Mouse (Mus musculus) forebrain, embryonic 15.5 days (tissue): ENCODE measurements around the gene Rhbg. TPM values are rescaled to one million over a fixed set of nuclear protein-coding genes. Genes with fewer than 3 reads are reported as not detected.
"Not testable (repeated sequence)": the region's sequence is repeated elsewhere in the genome, so short reads cannot be mapped to it uniquely, and the experiment has no call there.

Experiments
- ATAC-seq: fragments of 200-750 bp; cut with Nextera tagmentation; replicated peaks from 2 replicates; pipeline ENCODE4 v1.8.0; 2017; ENCODE audit warnings: mild to moderate bottlenecking, moderate TSS enrichment, moderate library complexity
- H3K27ac ChIP-seq: fragments of 300-500 bp; sonication (generic); replicated peaks from 2 replicates; pipeline ENCODE4 v1.5.1; 2015; ENCODE audit warnings: mild to moderate bottlenecking, inconsistent platforms
- H3K27me3 ChIP-seq: fragments of 300-500 bp; sonication (generic); 2 replicates; pipeline ENCODE4 v1.6.1; 2015; ENCODE audit warnings: inconsistent platforms
- H3K36me3 ChIP-seq: fragments of 300-500 bp; sonication (generic); 2 replicates; pipeline ENCODE4 v1.6.1; 2015; ENCODE audit warnings: mild to moderate bottlenecking, inconsistent platforms
- H3K4me1 ChIP-seq: fragments of 300-500 bp; sonication (generic); 2 replicates; pipeline ENCODE4 v1.6.1; 2015; ENCODE audit warnings: inconsistent platforms
- H3K4me2 ChIP-seq: fragments of 300-500 bp; sonication (generic); replicated peaks from 2 replicates; pipeline ENCODE4 v1.6.1; 2015; ENCODE audit warnings: mild to moderate bottlenecking, inconsistent platforms
- H3K4me3 ChIP-seq: fragments of 300-500 bp; sonication (generic); 2 replicates; pipeline ENCODE4 v1.5.1; 2015; ENCODE audit warnings: mild to moderate bottlenecking, inconsistent platforms
- H3K9ac ChIP-seq: fragments of 300-500 bp; sonication (generic); replicated peaks from 2 replicates; pipeline ENCODE4 v1.6.1; 2015; ENCODE audit warnings: mild to moderate bottlenecking, inconsistent platforms
- H3K9me3 ChIP-seq: fragments of 300-500 bp; sonication (generic); 2 replicates; pipeline ENCODE4 v1.6.1; 2016; ENCODE audit warnings: inconsistent platforms
- WGBS: fragments of 180-500 bp; shearing (Covaris S2); methylation state at CpG from one replicate; pipeline ENCODE4 v1.1.7; 2015; ENCODE audit warnings: mixed read lengths; 5-methylcytosine and 5-hydroxymethylcytosine counted together
- polyA plus RNA-seq: library from polyadenylated mRNA; unstranded; fragments of >200 nt; fragmentation: Nextera tagmentation; extraction: Ambion mirVana; gene quantifications from 2 replicates; pipeline ENCODE4 v1.2.1, GENCODE M21; 2015

Gene Rhbg
- polyA plus RNA-seq: 0.10 and 0.14 TPM in 2 replicates

- peak within 1 kb of the TSS; percentile 35 for H3K9ac ChIP-seq
- peak within 1 kb of the TSS; percentile 35 for H3K4me3 ChIP-seq
- peaks cover 17% of the 10 kb centered on the region; the same call in 1 of the 2 replicates for H3K27me3 ChIP-seq
- no peaks in the 10 kb centered on the region for H3K9me3 ChIP-seq
- no peak within 1 kb of the TSS for H3K27ac ChIP-seq
- no peak for ATAC-seq
- H3K36me3 ChIP-seq: no peaks in the 10 kb centered on the region
- WGBS: 2% methylated on average over 32 of the region's 34 CpGs
- H3K4me1 ChIP-seq: peaks cover 6% of the 10 kb centered on the region
- H3K4me2 ChIP-seq: peak within 1 kb of the TSS; percentile 59
Measured at GRCm38 (mm10) chr3:88254268-88254926, at the start of gene Rhbg. Rhbg (minus strand) TSS chr3:88254709.

GRCm38 (mm10) chr3:88299172-88299571 lies 44.7 kb upstream of the Rhbg start:
- Histone ChIP-seq H3K27me3 (no peaks in the 10 kb centered on the region), H3K4me1 (peaks cover 27% of the 10 kb centered on the region), H3K4me3 (no peak overlapping the region), H3K9ac (no peak overlapping the region), H3K9me3 (no peaks in the 10 kb centered on the region), H3K4me2 (no peak overlapping the region), H3K36me3 (peaks cover 48% of the 10 kb centered on the region), H3K27ac (no peak overlapping the region)
- ATAC-seq: no peak
- WGBS: 93% methylated on average over 1 of the region's 1 CpGs

GRCm38 (mm10) chr3:88297321-88297851 lies 42.9 kb upstream of the Rhbg start:
- Histone ChIP-seq H3K36me3 (peaks cover 32% of the 10 kb centered on the region), H3K4me3 (peak overlapping the region; percentile 89), H3K9ac (peak overlapping the region; percentile 91), H3K27ac (peak overlapping the region; percentile 97), H3K27me3 (no peaks in the 10 kb centered on the region), H3K4me1 (peaks cover 27% of the 10 kb centered on the region), H3K4me2 (peak overlapping the region; percentile 64), H3K9me3 (no peaks in the 10 kb centered on the region)
- under 1% methylated on average over 30 of the region's 30 CpGs for WGBS
- 0 out of 2 replicates have a peak, but pooled peaks have one; percentile 3 for ATAC-seq

GRCm38 (mm10) chr3:88296561-88297318 lies 42.2 kb upstream of the Rhbg start, which contains the start of the genes Tsacc and Cct3:
Tsacc (minus strand) TSS chr3:88296999.
Cct3 (plus strand) TSS chr3:88297116.
- no peaks in the 10 kb centered on the region for H3K9me3 ChIP-seq
- WGBS: under 1% methylated on average over 44 of the region's 44 CpGs
- H3K4me1 ChIP-seq: peaks cover 27% of the 10 kb centered on the region
- H3K27me3 ChIP-seq: no peaks in the 10 kb centered on the region
- peak within 1 kb of the TSS; percentile 89 for H3K4me3 ChIP-seq
- H3K4me2 ChIP-seq: peak within 1 kb of the TSS; percentile 64
- H3K27ac ChIP-seq: peak within 1 kb of the TSS; percentile 97
- H3K9ac ChIP-seq: peak within 1 kb of the TSS; percentile 91
- ATAC-seq: peak; percentile 99
- H3K36me3 ChIP-seq: peaks cover 26% of the 10 kb centered on the region

GRCm38 (mm10) chr3:88296110-88296560 lies 41.6 kb upstream of the Rhbg start:
- H3K9ac ChIP-seq: peak overlapping the region; percentile 67
- peak overlapping the region; percentile 54 for H3K4me2 ChIP-seq
- peak overlapping the region; percentile 89 for H3K4me3 ChIP-seq
- peak; percentile 42 for ATAC-seq
- H3K27me3 ChIP-seq: no peaks in the 10 kb centered on the region
- peaks cover 20% of the 10 kb centered on the region for H3K36me3 ChIP-seq
- WGBS: under 1% methylated on average over 12 of the region's 12 CpGs
- H3K9me3 ChIP-seq: no peaks in the 10 kb centered on the region
- peak overlapping the region; percentile 97 for H3K27ac ChIP-seq
- peaks cover 27% of the 10 kb centered on the region for H3K4me1 ChIP-seq

- Histone ChIP-seq H3K4me3 (0 out of 2 replicates have a peak overlapping the region, but pooled peaks have one; percentile 89), H3K36me3 (peaks cover 12% of the 10 kb centered on the region), H3K4me1 (peaks cover 27% of the 10 kb centered on the region)
- H3K9me3 ChIP-seq, H3K27ac ChIP-seq, H3K27me3 ChIP-seq, H3K9ac ChIP-seq, ATAC-seq, H3K4me2 ChIP-seq: not testable (repeated sequence)
- 72% methylated on average over 1 of the region's 1 CpGs for WGBS
Measured at GRCm38 (mm10) chr3:88295272-88295671, 40.8 kb upstream of the Rhbg start.

GRCm38 (mm10) chr3:88291970-88292369 lies 37.5 kb upstream of the Rhbg start:
- WGBS: 34% methylated on average over 4 of the region's 4 CpGs
- no peaks in the 10 kb centered on the region for H3K36me3 ChIP-seq
- no peak overlapping the region for H3K4me2 ChIP-seq
- H3K9me3 ChIP-seq: no peaks in the 10 kb centered on the region
- H3K27ac ChIP-seq: no peak overlapping the region
- H3K4me1 ChIP-seq: peaks cover 8% of the 10 kb centered on the region
- no peak for ATAC-seq
- no peak overlapping the region for H3K4me3 ChIP-seq
- no peaks in the 10 kb centered on the region for H3K27me3 ChIP-seq
- no peak overlapping the region for H3K9ac ChIP-seq

GRCm38 (mm10) chr3:88288133-88288713 lies 33.7 kb upstream of the Rhbg start:
- not testable (repeated sequence) for H3K27ac ChIP-seq
- WGBS: 71% methylated on average over 8 of the region's 10 CpGs

GRCm38 (mm10) chr3:88287110-88287509 lies 32.6 kb upstream of the Rhbg start, which contains the start of gene Gm38392:
Gm38392 (minus strand) TSS chr3:88287210.
- Histone ChIP-seq H3K4me2 (no peak within 1 kb of the TSS), H3K9me3 (no peaks in the 10 kb centered on the region), H3K36me3 (no peaks in the 10 kb centered on the region), H3K9ac (no peak within 1 kb of the TSS), H3K27ac (no peak within 1 kb of the TSS), H3K4me1 (no peaks in the 10 kb centered on the region), H3K4me3 (no peak within 1 kb of the TSS), H3K27me3 (no peaks in the 10 kb centered on the region)
- no peak for ATAC-seq
- WGBS: 97% methylated on average over 4 of the region's 4 CpGs

More at GRCm38 (mm10) chr3:88288133-88288713, 33.7 kb upstream of the Rhbg start:
- not testable (repeated sequence) for H3K27me3 ChIP-seq, H3K9me3 ChIP-seq, H3K4me2 ChIP-seq, H3K36me3 ChIP-seq, ATAC-seq, H3K9ac ChIP-seq, H3K4me1 ChIP-seq, H3K4me3 ChIP-seq

- H3K27ac ChIP-seq, H3K36me3 ChIP-seq, H3K27me3 ChIP-seq, ATAC-seq, H3K4me1 ChIP-seq, H3K4me2 ChIP-seq, H3K4me3 ChIP-seq, H3K9ac ChIP-seq, H3K9me3 ChIP-seq: not testable (repeated sequence)
- WGBS: 93% methylated on average over 2 of the region's 2 CpGs
Measured at GRCm38 (mm10) chr3:88285565-88285895, 31.0 kb upstream of the Rhbg start.

GRCm38 (mm10) chr3:88284815-88285564 lies 30.5 kb upstream of the Rhbg start:
- H3K9me3 ChIP-seq, H3K9ac ChIP-seq, H3K4me1 ChIP-seq, H3K36me3 ChIP-seq, H3K27me3 ChIP-seq, H3K4me2 ChIP-seq, ATAC-seq, H3K4me3 ChIP-seq, H3K27ac ChIP-seq: not testable (repeated sequence)
- WGBS: 97% methylated on average over 14 of the region's 14 CpGs
